Comparison of ENCODE assay signal across 13 mouse cellular contexts in the genomic region with DNA sequence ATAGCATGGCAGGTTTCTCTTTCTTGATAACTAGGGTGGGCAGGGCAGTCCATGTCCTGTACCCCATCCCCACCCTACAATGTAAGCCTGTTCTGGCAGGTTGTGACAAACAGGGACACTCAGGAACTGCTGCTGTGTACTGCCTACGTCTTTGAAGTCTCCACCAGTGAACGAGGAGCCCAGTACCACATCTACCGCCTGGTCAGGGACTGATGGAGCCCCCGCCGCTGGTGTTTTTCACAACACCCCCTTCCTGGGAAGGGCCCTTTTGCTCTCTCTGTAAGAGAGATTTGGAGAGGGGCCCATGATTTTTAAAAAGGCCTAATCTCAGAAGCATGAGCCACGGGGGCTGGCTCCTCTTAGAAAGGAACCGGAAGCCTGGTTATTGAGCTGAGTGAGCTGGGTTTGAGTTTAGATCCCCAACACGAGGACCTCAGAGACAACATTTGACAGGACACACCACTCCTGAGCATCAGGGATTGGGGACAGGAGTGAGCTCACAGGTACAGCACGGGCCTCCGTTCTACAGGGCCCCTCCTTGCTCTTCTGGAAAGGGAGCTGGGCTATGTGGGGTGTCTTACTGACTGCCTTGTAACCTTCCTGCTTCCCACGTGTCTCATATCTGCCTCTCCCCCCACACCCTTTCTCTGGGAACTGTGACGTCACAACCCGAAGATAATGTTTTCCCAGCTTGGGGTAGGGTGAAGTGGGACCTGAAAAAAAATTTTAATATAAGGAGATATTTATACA. TPM values are rescaled to one million over a fixed set of nuclear protein-coding genes. Genes with fewer than 3 reads are reported as not detected.
DNase-seq lines count a peak whose midpoint lies in the region; ATAC-seq and TF ChIP-seq lines count a peak whose summit lies in the region.
"Had no signal": no experiment of that assay in that cellular context is flagged by ENCODE, and none has a peak within 500 bp of the region (broad histone marks: within the 10 kb centered on the region; RNA-seq: fewer than 3 reads in every experiment).

No protein-coding gene starts in this region.

- DNase-seq in frontal cortex, postnatal 10 days (ENCODE audit: low spot score in 2 of 2): no peak
- peak in 1 of 2 experiments; percentile 35 for DNase-seq in left cerebral cortex, adult 2 months (ENCODE audit: extremely low spot score in 1 of 2, low spot score in 2 of 2)
- no peak for DNase-seq in left cerebral cortex, postnatal 10 days (ENCODE audit: extremely low spot score in 1 of 2, low spot score in 2 of 2)
- peak; percentile 48 for DNase-seq in c-Kit-positive CD71-positive TER-119-positive erythroid progenitor cells, embryonic 14.5 days (ENCODE audit: low spot score)
- peak; percentile 57 to 66 for DNase-seq in left cerebral cortex, postnatal 36 days (ENCODE audit: low spot score in 2 of 2)
- no peak for DNase-seq in kidney, postnatal 14 days
- DNase-seq in kidney, postnatal 36 days: no peak
- DNase-seq: gastrocnemius, postnatal 36 days had no signal

- H3K4me3 ChIP-seq in left cerebral cortex, adult 2 months: no peak overlapping the region
- H3K4me3 ChIP-seq: neural tube, embryonic 13.5 days; stomach, embryonic 15.5 days had no signal

- TF ChIP-seq CTCF in left cerebral cortex, adult 2 months (IDR thresholded peaks at IDR 0.05): no peak

- intact Hi-C loops in left cerebral cortex, adult 2 months (cut with DNase I): loop anchor here (1.0 to 2.0 kb wide), 2 partner anchors 44 to 71 kb away; no protein-coding TSS in a partner anchor
- intact Hi-C loops in left cerebral cortex, postnatal 10 days (cut with DNase I): no loop called here
- intact Hi-C loops in left cerebral cortex, postnatal 36 days (cut with DNase I): loop anchor here (2.0 kb wide), 2 partner anchors 42 to 66 kb away; no protein-coding TSS in a partner anchor

- peak overlapping the region; percentile 96 for H3K27ac ChIP-seq in left cerebral cortex, adult 2 months
- H3K27ac ChIP-seq: neural tube, embryonic 13.5 days; stomach, embryonic 15.5 days had no signal

- peak; percentile 62 for ATAC-seq in frontal cortex, adult (ENCODE audit: low TSS enrichment)

RNA-seq across cellular contexts. Expression of gene Cd37, which starts 6.0 kb away (rescaled TPM):
- 1 to 10 TPM; 4.2 to 5.4 TPM for total RNA-seq in left cerebral cortex, adult 2 months (2021)
- 1 to 10 TPM; 4.1 to 4.3 TPM for total RNA-seq in left cerebral cortex, postnatal 10 days (2021)
- total RNA-seq in left cerebral cortex, postnatal 36 days (2021): 1 to 10 TPM; 5.0 to 5.9 TPM

RNA-seq across cellular contexts. Expression of gene Slc6a16, which starts 8.0 kb away (rescaled TPM):
- total RNA-seq in left cerebral cortex, adult 2 months (2021): 1 to 10 TPM; 1.9 to 2.4 TPM
- total RNA-seq in left cerebral cortex, postnatal 10 days (2021): 1 to 10 TPM; 1.4 to 1.7 TPM
- 1 to 10 TPM; 1.2 to 1.6 TPM for total RNA-seq in left cerebral cortex, postnatal 36 days (2021)
- total RNA-seq: gastrocnemius, postnatal 36 days; MEL had no signal

RNA-seq across cellular contexts. Expression of gene Tead2, which starts 17.3 kb away (rescaled TPM):
- 1 to 10 TPM; 3.9 to 4.1 TPM for total RNA-seq in left cerebral cortex, adult 2 months (2021)
- total RNA-seq in left cerebral cortex, postnatal 10 days (2021): 1 to 10 TPM; 6.6 to 6.8 TPM
- total RNA-seq in left cerebral cortex, postnatal 36 days (2021): 1 to 10 TPM; 3.9 to 5.6 TPM

RNA-seq across cellular contexts. Expression of gene Dkkl1, which starts 20.9 kb away (rescaled TPM):
- total RNA-seq in left cerebral cortex, adult 2 months (2021): 10 to 100 TPM; 32.4 to 33.5 TPM
- total RNA-seq in left cerebral cortex, postnatal 10 days (2021): 10 to 100 TPM; 16.3 to 18.7 TPM
- 10 to 100 TPM; 25.9 to 29.9 TPM for total RNA-seq in left cerebral cortex, postnatal 36 days (2021)
- total RNA-seq: gastrocnemius, postnatal 36 days; heart, postnatal 4 days had no signal

RNA-seq across cellular contexts. Expression of gene Ccdc155, which starts 28.2 kb away (rescaled TPM):
- total RNA-seq in left cerebral cortex, adult 2 months (2021): 1 to 10 TPM; 6.7 to 7.5 TPM
- total RNA-seq in left cerebral cortex, postnatal 10 days (2021): 1 to 10 TPM; 2.0 to 2.3 TPM
- total RNA-seq in left cerebral cortex, postnatal 36 days (2021): 1 to 10 TPM; 5.1 to 5.2 TPM
- total RNA-seq: gastrocnemius, postnatal 36 days had no signal

Comparison
In these comparisons a context has a peak if more than half of its experiments do, and no peak if none do; other contexts are left out.
1. DNase-seq: peak in c-Kit-positive CD71-positive TER-119-positive erythroid progenitor cells, embryonic 14.5 days (single experiment) and left cerebral cortex, postnatal 36 days (2 of 2); none in frontal cortex, postnatal 10 days (0 of 2), left cerebral cortex, postnatal 10 days (0 of 2), kidney, postnatal 14 days (single experiment) and kidney, postnatal 36 days (0 of 2).